Mouse (Mus musculus): ENCODE results near the gene Bmp6. TPM values are rescaled to one million over a fixed set of nuclear protein-coding genes. Genes with fewer than 3 reads are reported as not detected.

Bmp6 gene
- polyA plus RNA-seq, 1 experiment from 2014 or later = 0.31 TPM

DNA sequence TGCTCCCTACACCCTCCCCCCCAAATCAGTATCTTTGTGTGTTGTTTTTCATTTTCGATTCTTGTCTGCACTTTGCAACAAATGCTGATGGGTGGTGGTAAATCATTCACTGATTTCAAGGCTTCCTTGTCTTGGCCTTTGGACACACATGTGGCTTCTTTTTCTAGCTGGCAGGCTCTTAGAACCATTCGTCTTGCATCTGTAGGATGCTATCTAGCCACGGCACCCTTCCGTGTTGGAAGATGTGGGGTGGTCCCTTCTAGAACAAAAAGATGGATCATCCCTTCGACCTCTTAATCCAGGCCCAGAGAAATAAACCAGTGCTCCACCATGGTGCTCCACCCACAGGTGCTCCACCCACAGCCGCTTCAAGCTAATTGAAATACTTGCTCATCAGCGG is 19.0 kb downstream of the Bmp6 start:
- Histone ChIP-seq H3K4me1 (ENCODE audit: insufficient read depth) (no peaks in the 10 kb centered on the region), H3K27ac (ENCODE audit: low read depth) (no peak overlapping the region), H3K4me2 (ENCODE audit: low read depth, low read length) (no peak overlapping the region), H3K4me3 (ENCODE audit: low read depth, low read length) (no peak overlapping the region), H3K9ac (replicated peaks) (no peak overlapping the region), H3K27me3 (ENCODE audit: insufficient read depth, low read length) (no peaks in the 10 kb centered on the region), H3K36me3 (replicated peaks; ENCODE audit: insufficient read depth, low read length) (no peaks in the 10 kb centered on the region), H3K9me3 (ENCODE audit: low read length) (no peaks in the 10 kb centered on the region)
- WGBS (ENCODE audit: insufficient replicate concordance) = 71% methylated on average over 7 of the region's 7 CpGs
- ATAC-seq (no peak), DNase-seq (no peak)
- TF ChIP-seq EP300 (IDR thresholded peaks at IDR 0.05; ENCODE audit: low read depth) (no peak), CTCF (IDR thresholded peaks at IDR 0.05; ENCODE audit: low read depth) (no peak)

DNA sequence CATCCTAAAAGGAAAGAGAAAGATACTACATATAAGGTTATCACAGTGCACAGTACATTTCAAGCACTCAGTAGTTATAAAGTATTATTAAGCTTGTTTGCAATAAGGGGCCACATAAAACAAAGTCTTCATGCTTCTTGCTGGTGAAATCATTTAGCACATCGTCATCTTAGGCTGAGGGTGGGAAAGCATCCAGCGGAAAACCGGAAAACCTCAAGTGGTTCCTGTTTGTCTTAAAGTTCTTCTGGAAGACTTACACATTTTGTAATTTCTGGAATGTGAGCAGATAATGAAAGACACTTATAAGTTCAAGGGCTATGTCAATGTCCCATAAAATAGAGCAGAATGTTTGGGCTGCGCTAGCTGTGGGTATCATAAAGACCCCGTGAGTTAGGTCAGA is 24.7 kb downstream of the Bmp6 start:
- ATAC-seq = no peak
- no peak for DNase-seq
- no peak overlapping the region for H3K4me2 ChIP-seq (ENCODE audit: low read depth, low read length)
- H3K9ac ChIP-seq (replicated peaks) = no peak overlapping the region
- no peaks in the 10 kb centered on the region for H3K4me1 ChIP-seq (ENCODE audit: insufficient read depth)
- no peak overlapping the region for H3K27ac ChIP-seq (ENCODE audit: low read depth)
- TF ChIP-seq EP300 (IDR thresholded peaks at IDR 0.05; ENCODE audit: low read depth) (no peak), CTCF (IDR thresholded peaks at IDR 0.05; ENCODE audit: low read depth) (no peak)
- 81% methylated on average over 5 of the region's 5 CpGs for WGBS (ENCODE audit: insufficient replicate concordance)
- no peak overlapping the region for H3K4me3 ChIP-seq (ENCODE audit: low read depth, low read length)
- no peaks in the 10 kb centered on the region for H3K36me3 ChIP-seq (replicated peaks; ENCODE audit: insufficient read depth, low read length)
- H3K9me3 ChIP-seq (ENCODE audit: low read length) = no peaks in the 10 kb centered on the region
- no peaks in the 10 kb centered on the region for H3K27me3 ChIP-seq (ENCODE audit: insufficient read depth, low read length)

DNA sequence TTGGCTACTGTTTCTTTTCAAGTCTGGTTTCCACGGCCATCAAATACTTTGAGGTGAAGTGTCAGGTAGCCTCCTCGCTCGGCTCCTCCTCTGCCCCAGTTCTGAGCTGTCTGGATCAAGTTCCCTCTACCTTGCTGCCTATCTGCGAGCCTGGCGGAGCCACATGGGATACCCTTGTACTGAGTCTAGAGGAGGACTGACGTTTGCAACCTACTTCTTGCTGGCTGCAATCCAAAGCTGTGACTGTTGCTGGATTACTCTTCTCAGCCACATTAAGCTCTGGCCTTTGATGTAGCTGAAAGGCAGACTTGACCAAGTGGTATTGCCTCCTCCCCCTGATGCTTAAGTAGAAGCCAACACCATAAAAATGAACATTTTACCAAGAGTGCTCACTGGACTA is 31.2 kb downstream of the Bmp6 start:
- no peak for ATAC-seq

DNA sequence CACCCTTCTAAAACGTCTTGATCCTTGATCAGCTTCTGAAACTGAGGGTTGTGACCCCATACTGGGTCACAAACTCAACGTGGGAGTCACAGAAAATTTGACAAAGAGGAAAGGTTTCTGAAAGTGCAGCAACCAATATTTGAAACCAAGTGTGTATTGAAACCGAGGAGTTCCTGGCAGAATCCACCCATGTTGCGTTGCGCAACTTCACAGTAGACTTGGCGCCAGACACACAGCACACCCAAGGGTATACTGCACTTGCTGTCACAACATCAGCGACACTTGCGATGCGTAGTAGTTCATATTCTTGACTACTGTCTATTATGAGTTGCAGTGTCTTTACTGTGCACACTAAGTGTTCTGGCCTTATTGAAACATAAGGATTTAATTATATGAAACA is 32.4 kb downstream of the Bmp6 start:
- Histone ChIP-seq H3K9me3 (ENCODE audit: low read length) (peaks cover 3% of the 10 kb centered on the region; the same call in 1 of the 2 replicates), H3K4me2 (ENCODE audit: low read depth, low read length) (no peak overlapping the region), H3K27ac (ENCODE audit: low read depth) (no peak overlapping the region), H3K9ac (replicated peaks) (no peak overlapping the region), H3K36me3 (replicated peaks; ENCODE audit: insufficient read depth, low read length) (no peaks in the 10 kb centered on the region), H3K27me3 (ENCODE audit: insufficient read depth, low read length) (no peaks in the 10 kb centered on the region), H3K4me1 (ENCODE audit: insufficient read depth) (no peaks in the 10 kb centered on the region), H3K4me3 (ENCODE audit: low read depth, low read length) (no peak overlapping the region)
- WGBS (ENCODE audit: insufficient replicate concordance) = 84% methylated on average over 9 of the region's 9 CpGs
- ATAC-seq = no peak
- TF ChIP-seq CTCF (IDR thresholded peaks at IDR 0.05; ENCODE audit: low read depth) (no peak), EP300 (IDR thresholded peaks at IDR 0.05; ENCODE audit: low read depth) (no peak)
- no peak for DNase-seq

More for the DNA sequence above, 31.2 kb downstream of the Bmp6 start:
- Histone ChIP-seq H3K4me2 (ENCODE audit: low read depth, low read length) (no peak overlapping the region), H3K27me3 (ENCODE audit: insufficient read depth, low read length) (no peaks in the 10 kb centered on the region), H3K4me1 (ENCODE audit: insufficient read depth) (no peaks in the 10 kb centered on the region), H3K36me3 (replicated peaks; ENCODE audit: insufficient read depth, low read length) (no peaks in the 10 kb centered on the region), H3K9me3 (ENCODE audit: low read length) (peaks cover 3% of the 10 kb centered on the region; the same call in 1 of the 2 replicates), H3K4me3 (ENCODE audit: low read depth, low read length) (no peak overlapping the region), H3K9ac (replicated peaks) (no peak overlapping the region), H3K27ac (ENCODE audit: low read depth) (no peak overlapping the region)
- 70% methylated on average over 6 of the region's 6 CpGs for WGBS (ENCODE audit: insufficient replicate concordance)
- DNase-seq = no peak
- TF ChIP-seq EP300 (IDR thresholded peaks at IDR 0.05; ENCODE audit: low read depth) (no peak), CTCF (IDR thresholded peaks at IDR 0.05; ENCODE audit: low read depth) (no peak)

DNA sequence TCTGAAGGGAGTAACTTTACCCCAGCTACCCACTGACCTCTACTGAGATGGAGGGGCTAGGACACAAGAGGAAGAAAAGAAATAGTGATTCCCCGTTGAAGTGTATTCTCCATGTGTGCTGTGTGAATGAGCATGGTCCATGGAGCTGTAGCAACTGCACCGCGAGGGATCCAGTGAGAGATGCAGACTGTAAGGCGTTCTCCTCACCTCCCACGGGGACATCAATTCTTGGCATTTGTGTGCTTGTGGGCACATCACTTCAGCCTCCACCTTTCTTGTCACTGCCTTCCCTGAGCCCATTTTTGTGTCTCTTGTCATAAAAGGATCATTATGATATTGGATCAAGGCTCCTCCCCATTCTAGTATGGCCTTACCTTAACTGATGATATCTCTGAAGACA is 34.9 kb downstream of the Bmp6 start:
- H3K4me2 ChIP-seq (ENCODE audit: low read depth, low read length) = no peak overlapping the region
- H3K4me3 ChIP-seq (ENCODE audit: low read depth, low read length) = no peak overlapping the region
- no peaks in the 10 kb centered on the region for H3K4me1 ChIP-seq (ENCODE audit: insufficient read depth)
- no peaks in the 10 kb centered on the region for H3K27me3 ChIP-seq (ENCODE audit: insufficient read depth, low read length)
- DNase-seq (no peak), ATAC-seq (no peak)
- no peak for TF ChIP-seq EP300 (IDR thresholded peaks at IDR 0.05; ENCODE audit: low read depth)
- TF ChIP-seq CTCF (IDR thresholded peaks at IDR 0.05; ENCODE audit: low read depth) = no peak
- H3K9ac ChIP-seq (replicated peaks) = no peak overlapping the region
- no peak overlapping the region for H3K27ac ChIP-seq (ENCODE audit: low read depth)
- peaks cover 3% of the 10 kb centered on the region; the same call in 1 of the 2 replicates for H3K9me3 ChIP-seq (ENCODE audit: low read length)
- WGBS (ENCODE audit: insufficient replicate concordance) = 85% methylated on average over 5 of the region's 5 CpGs
- H3K36me3 ChIP-seq (replicated peaks; ENCODE audit: insufficient read depth, low read length) = no peaks in the 10 kb centered on the region

DNA sequence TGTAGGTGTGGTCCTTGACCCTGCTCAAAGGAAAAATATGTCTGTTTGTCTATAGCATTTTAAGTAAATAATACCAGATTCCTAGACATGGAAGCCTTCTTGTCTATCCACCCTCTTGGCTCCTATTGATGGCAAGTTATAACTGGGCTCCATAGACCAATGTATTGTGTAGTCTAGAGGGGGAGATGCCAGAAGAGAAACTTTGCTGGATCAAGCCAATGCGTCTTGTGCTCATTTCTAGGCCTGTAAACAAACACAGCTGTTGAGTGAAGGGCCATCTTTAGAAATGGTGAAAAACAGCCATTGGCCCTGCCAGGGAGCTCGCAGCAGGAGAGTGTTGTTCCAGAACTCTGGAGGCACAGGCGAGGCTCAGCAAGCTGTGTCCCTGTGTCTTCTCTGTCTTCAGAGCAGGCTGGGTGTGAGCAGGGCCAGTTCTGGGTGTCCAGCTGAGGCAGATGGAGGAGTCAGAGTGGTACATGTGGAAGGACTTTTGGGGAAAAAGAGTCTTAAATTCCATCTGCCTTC is 41.2 kb downstream of the Bmp6 start:
- no peak overlapping the region for H3K4me3 ChIP-seq (ENCODE audit: low read depth, low read length)
- no peak for TF ChIP-seq CTCF (IDR thresholded peaks at IDR 0.05; ENCODE audit: low read depth)
- TF ChIP-seq EP300 (IDR thresholded peaks at IDR 0.05; ENCODE audit: low read depth) = no peak
- no peaks in the 10 kb centered on the region for H3K36me3 ChIP-seq (replicated peaks; ENCODE audit: insufficient read depth, low read length)
- H3K4me1 ChIP-seq (ENCODE audit: insufficient read depth) = no peaks in the 10 kb centered on the region
- DNase-seq (no peak), ATAC-seq (no peak)
- no peak overlapping the region for H3K9ac ChIP-seq (replicated peaks)
- H3K4me2 ChIP-seq (ENCODE audit: low read depth, low read length) = no peak overlapping the region
- 75% methylated on average over 3 of the region's 3 CpGs for WGBS (ENCODE audit: insufficient replicate concordance)
- no peaks in the 10 kb centered on the region for H3K9me3 ChIP-seq (ENCODE audit: low read length)
- no peak overlapping the region for H3K27ac ChIP-seq (ENCODE audit: low read depth)
- H3K27me3 ChIP-seq (ENCODE audit: insufficient read depth, low read length) = no peaks in the 10 kb centered on the region
